Mouse (Mus musculus) stomach, postnatal 0 days (tissue): Measurements from ENCODE around the gene Akr1c13.
"Not testable (repeated sequence)": the region's sequence is repeated elsewhere in the genome, so short reads cannot be mapped to it uniquely, and the experiment has no call there.

Source experiments
- CTCF ChIP-seq: IDR thresholded peaks from 2 replicates; pipeline ENCODE4 v1.5.1; 2016; ENCODE audit warnings: antibody characterized with exemption, low read depth, mild to moderate bottlenecking, moderate library complexity
- EP300 ChIP-seq: optimal IDR thresholded peaks from 2 replicates; pipeline ENCODE3; 2016; ENCODE audit warnings: antibody characterized with exemption

DNA sequence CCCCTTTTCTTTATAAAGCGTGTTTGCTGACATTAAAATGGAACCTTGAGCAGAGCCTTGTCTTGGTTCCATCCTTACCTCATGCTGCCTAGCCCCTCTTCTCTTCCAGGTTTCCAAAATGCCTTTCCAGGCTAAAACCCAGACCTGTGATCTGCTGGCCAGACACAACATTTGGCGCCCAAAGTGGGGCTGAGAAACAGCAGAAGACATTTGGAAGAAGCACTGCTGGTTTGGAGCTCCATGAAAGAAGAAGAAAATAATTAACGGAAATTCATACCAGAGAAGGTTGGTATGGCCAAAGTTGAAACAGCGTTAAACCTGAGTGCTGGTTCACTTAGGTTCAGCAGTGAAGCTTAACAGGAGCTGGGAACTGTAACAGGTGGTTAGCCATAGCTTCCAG is 9.6 kb upstream of the Akr1c13 start:
- not testable (repeated sequence) for TF ChIP-seq CTCF, EP300
